Mouse (Mus musculus): ENCODE results near the gene Acat2. TPM values are rescaled to one million over a fixed set of nuclear protein-coding genes. Genes with fewer than 3 reads are reported as not detected.
"Not testable (repeated sequence)": the region's sequence is repeated elsewhere in the genome, so short reads cannot be mapped to it uniquely, and the experiment has no call there.

Acat2 gene
- polyA plus RNA-seq, 1 experiment from 2014 or later = 357 TPM

DNA sequence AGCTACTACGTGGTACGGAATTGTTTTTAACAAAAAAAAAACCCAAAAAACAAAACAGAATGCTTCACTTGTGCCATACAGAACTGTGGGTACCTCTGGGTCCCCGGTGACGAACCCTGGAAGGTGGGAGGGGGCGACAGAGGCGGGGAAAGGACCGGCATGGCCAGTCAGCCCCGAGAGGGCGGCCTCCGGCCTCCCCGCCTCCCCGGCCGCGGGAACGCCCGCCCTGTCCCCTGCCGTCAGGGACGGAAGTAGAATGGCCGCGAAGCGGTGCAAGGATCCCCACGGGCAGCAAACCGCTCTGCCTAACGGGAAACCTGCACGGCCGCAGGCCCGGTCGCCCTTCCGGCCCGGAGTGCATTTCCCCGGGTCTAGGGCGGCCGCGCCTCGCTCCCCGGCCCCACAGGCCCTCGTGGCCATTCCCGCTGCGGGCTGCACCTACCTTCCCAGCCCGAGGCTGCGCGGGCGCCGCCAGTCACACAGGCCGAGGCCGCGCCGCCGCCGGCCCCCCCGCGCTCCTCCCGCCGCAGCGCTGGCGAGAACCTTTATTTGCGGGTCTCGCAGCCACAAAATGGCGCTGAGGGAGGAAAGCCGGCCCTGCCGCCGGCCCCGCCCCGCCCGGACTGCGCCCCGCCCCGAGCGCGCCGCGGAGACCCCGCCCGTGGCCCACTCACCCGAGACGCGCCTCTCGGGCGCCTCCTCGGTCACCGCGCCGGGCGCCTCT, 31.2 kb upstream of the Acat2 start:
- Histone ChIP-seq H3K4me3 (peak overlapping the region; percentile 99), H3K4me1 (peaks cover 5% of the 10 kb centered on the region), H3K27ac (peak overlapping the region; percentile 100), H3K36me3 (peaks cover 23% of the 10 kb centered on the region), H3K9me3 (replicated peaks) (no peaks in the 10 kb centered on the region), H3K27me3 (ENCODE audit: low read depth, poor library complexity, severe bottlenecking) (no peaks in the 10 kb centered on the region)
- under 1% methylated on average over 80 of the region's 84 CpGs for WGBS
- peak; percentile 92 for DNase-seq (ENCODE audit: low spot score)

DNA sequence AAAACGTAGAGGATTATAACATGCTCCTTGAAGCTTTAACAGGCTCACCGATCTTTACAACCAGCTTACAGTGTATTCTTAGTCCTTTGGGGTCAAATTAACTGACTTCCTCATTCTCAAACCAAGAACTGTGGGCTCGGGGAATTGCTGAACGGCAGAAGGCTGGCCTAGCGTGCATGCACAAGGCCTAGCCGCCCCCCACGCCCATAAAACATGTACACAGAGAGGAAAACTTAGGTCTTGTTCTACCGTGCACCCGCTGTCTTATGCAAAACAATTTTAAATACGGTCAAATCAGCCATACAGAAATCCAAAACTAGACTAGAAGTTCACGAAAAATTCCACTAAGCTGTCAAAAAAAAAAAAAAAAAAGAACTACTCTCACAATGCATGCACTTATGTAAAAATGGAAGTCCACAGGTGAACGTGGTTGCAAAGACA, 30.7 kb upstream of the Acat2 start:
- no peaks in the 10 kb centered on the region for H3K27me3 ChIP-seq (ENCODE audit: low read depth, poor library complexity, severe bottlenecking)
- peaks cover 5% of the 10 kb centered on the region for H3K4me1 ChIP-seq
- DNase-seq (ENCODE audit: low spot score) = peak; percentile 40
- peak overlapping the region; percentile 100 for H3K27ac ChIP-seq
- peak overlapping the region; percentile 99 for H3K4me3 ChIP-seq
- no peaks in the 10 kb centered on the region for H3K9me3 ChIP-seq (replicated peaks)
- peaks cover 28% of the 10 kb centered on the region for H3K36me3 ChIP-seq
- 5% methylated on average over 12 of the region's 12 CpGs for WGBS

DNA sequence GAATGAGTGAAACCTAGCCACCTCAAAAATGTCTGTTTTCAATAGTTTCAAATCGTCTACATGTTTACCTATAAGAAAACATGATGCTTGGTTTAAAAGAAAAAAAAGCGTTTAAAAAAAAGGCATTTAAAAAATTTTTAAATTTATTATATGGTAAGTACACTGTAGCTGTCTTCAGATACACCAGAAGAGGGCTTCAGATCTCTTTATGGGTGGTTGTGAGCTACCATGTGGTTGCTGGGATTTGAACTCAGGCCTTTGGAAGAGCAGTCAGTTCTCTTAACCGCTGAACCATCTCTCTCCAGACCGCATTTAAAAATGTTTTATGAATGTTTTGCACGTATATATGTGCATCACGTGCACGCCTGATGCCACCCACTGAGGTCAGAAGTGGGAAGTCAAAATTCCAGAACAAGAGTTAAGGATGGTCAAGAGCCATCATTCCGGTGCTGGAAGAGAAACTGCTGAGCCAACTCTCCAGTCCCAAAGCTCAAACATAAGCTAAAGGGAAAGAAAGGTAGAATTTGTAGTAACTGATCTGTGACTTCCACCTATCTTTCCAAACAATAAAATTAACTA, 30.1 kb upstream of the Acat2 start:
- H3K27me3 ChIP-seq (ENCODE audit: low read depth, poor library complexity, severe bottlenecking) = no peaks in the 10 kb centered on the region
- peaks cover 33% of the 10 kb centered on the region for H3K36me3 ChIP-seq
- peaks cover 5% of the 10 kb centered on the region for H3K4me1 ChIP-seq
- H3K9me3 ChIP-seq (replicated peaks) = no peaks in the 10 kb centered on the region
- no peak for DNase-seq (ENCODE audit: low spot score)
- H3K27ac ChIP-seq = peak overlapping the region; percentile 100; the same call in 1 of the 2 replicates
- H3K4me3 ChIP-seq = peak overlapping the region; percentile 99
- WGBS = 76% methylated on average over 8 of the region's 8 CpGs

DNA sequence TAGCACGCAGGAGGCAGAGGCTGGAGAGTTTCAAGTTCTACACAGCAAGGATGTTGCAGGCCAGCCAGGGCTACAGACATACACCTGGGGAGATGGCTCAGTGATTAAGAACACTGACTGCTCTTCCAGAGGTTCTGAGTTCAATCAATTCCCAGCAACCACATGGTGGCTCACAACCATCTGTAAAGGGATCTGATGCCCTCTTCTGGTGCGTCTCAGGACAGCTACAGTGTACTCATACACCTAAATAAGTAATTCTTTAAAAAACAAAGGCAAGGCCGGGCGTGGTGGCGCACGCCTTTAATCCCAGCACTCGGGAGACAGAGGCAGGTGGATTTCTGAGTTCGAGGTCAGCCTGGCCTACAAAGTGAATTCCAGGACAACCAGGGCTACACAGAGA, 27.5 kb upstream of the Acat2 start:
- WGBS = over 99% methylated on average over 8 of the region's 8 CpGs
- H3K36me3 ChIP-seq = peaks cover 59% of the 10 kb centered on the region
- not testable (repeated sequence) for H3K27me3 ChIP-seq (ENCODE audit: low read depth, poor library complexity, severe bottlenecking)

DNA sequence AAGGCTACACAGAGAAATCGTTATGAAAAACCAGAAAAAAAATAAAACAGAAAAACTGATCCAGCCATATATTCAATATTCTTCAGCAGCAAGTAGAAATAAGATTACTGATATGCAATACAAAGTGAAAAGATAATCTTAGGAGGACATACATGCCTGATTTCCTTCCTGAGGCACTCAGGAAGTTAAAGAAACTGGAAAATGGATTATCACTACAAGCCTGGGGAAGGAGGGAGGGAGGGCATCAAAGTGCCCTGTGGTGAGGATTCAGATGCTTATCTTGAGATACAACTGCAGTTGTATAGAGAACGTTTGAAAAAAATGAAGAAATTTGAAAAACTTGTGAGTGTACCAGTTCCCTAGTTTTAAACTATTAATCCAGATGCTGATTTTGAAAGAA, 23.4 kb upstream of the Acat2 start:
- Histone ChIP-seq H3K36me3 (peaks cover 96% of the 10 kb centered on the region), H3K9me3 (replicated peaks) (no peaks in the 10 kb centered on the region), H3K4me3 (no peak overlapping the region), H3K27me3 (ENCODE audit: low read depth, poor library complexity, severe bottlenecking) (no peaks in the 10 kb centered on the region), H3K27ac (no peak overlapping the region), H3K4me1 (no peaks in the 10 kb centered on the region)
- no peak for DNase-seq (ENCODE audit: low spot score)
- 85% methylated on average over 2 of the region's 2 CpGs for WGBS

More for the DNA sequence above, 27.5 kb upstream of the Acat2 start:
- not testable (repeated sequence) for DNase-seq (ENCODE audit: low spot score); H3K4me3 ChIP-seq; H3K27ac ChIP-seq; H3K4me1 ChIP-seq; H3K9me3 ChIP-seq (replicated peaks)

DNA sequence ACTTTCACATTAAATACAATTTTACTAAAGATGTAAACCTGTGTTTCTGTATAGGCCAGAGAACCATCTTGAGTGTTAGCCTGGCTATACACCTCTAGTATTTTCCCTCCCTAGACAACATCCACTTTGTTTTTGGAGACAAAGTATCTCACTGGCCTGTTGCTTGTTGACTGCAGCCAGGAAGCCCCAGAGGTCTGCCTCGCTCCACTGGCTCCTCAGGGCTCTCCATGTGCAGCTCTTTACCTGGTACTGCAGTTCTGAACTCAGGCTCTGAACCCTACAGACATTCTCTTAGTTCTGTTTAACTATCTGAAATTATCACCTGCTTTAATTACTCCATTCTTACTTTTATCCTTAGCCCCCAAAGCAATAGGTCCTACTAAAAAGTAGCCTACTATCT, 18.0 kb upstream of the Acat2 start:
- Histone ChIP-seq H3K4me3 (no peak overlapping the region), H3K27ac (no peak overlapping the region), H3K27me3 (ENCODE audit: low read depth, poor library complexity, severe bottlenecking) (no peaks in the 10 kb centered on the region), H3K9me3 (replicated peaks) (no peaks in the 10 kb centered on the region), H3K36me3 (peaks cover 85% of the 10 kb centered on the region), H3K4me1 (no peaks in the 10 kb centered on the region)
- WGBS = 97% methylated on average over 1 of the region's 1 CpGs
- DNase-seq (ENCODE audit: low spot score) = no peak

DNA sequence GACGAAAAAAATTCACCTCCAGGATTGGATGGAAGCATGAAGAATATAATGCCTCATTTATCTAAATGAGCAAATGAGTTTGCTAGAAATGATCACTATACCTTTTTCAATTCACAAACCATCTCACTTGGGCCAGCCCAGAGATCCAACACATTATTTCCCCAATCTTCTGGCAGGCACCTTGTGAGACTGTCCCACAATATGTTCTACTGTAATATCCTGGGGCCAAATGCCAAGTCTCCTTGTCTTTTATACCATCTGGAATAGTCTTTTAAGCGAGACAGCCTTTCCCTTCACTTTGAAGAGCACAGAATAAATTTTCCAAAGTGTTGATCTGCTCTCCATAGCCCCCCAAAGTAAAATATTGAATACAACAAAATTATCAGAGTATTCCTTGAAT, 13.3 kb upstream of the Acat2 start:
- no peak overlapping the region for H3K27ac ChIP-seq
- H3K9me3 ChIP-seq (replicated peaks) = no peaks in the 10 kb centered on the region
- 88% methylated on average over 2 of the region's 2 CpGs for WGBS
- H3K27me3 ChIP-seq (ENCODE audit: low read depth, poor library complexity, severe bottlenecking) = no peaks in the 10 kb centered on the region
- DNase-seq (ENCODE audit: low spot score) = no peak
- H3K4me3 ChIP-seq = no peak overlapping the region
- H3K4me1 ChIP-seq = no peaks in the 10 kb centered on the region
- peaks cover 86% of the 10 kb centered on the region for H3K36me3 ChIP-seq

DNA sequence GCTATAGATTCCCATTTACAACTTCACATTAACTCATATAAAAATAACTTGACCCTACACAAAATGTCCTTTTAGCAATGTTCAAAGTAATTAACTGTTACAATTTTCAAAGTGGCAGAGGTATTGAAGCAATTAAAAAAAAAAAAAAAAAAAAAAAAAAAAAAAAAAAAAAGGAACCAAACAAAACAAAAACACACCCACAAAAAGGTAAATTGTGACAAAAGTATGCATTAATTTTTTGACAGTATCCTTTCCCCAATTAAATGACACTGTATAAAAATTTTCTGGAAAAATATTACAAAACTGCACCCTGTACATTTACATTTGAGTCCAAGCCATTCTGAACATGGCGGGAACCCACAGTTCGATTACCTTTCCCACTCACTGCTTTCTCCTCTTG, 6.6 kb upstream of the Acat2 start:
- H3K27ac ChIP-seq = no peak overlapping the region
- H3K9me3 ChIP-seq (replicated peaks) = no peaks in the 10 kb centered on the region
- 93% methylated on average over 2 of the region's 2 CpGs for WGBS
- H3K36me3 ChIP-seq = peaks cover 73% of the 10 kb centered on the region
- H3K27me3 ChIP-seq (ENCODE audit: low read depth, poor library complexity, severe bottlenecking) = no peaks in the 10 kb centered on the region
- no peak for DNase-seq (ENCODE audit: low spot score)
- H3K4me3 ChIP-seq = no peak overlapping the region
- H3K4me1 ChIP-seq = no peaks in the 10 kb centered on the region

DNA sequence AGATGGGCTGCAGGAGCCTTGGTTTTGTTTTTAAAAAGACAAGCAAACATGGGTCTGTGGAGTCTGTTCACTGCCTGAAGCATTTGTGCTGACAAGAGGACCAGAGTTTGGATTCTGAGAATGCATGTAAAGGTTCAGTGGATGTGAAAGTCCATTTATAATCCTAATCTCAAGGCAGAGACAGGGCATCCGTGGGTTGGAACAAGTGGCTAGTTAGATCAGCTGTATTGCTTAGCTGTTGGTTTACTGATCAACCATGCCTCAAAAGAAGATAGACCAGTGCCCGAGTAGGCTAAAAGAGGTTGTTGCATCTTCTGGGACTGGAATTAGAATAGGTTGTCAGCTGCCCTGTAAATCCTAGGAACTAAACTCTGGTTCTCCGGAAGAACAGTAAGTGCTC, 2.9 kb upstream of the Acat2 start:
- Histone ChIP-seq H3K4me3 (no peak overlapping the region), H3K36me3 (peaks cover 40% of the 10 kb centered on the region), H3K27me3 (ENCODE audit: low read depth, poor library complexity, severe bottlenecking) (no peaks in the 10 kb centered on the region), H3K4me1 (peaks cover 7% of the 10 kb centered on the region), H3K27ac (no peak overlapping the region), H3K9me3 (replicated peaks) (no peaks in the 10 kb centered on the region)
- no peak for DNase-seq (ENCODE audit: low spot score)
- 88% methylated on average over 3 of the region's 3 CpGs for WGBS

DNA sequence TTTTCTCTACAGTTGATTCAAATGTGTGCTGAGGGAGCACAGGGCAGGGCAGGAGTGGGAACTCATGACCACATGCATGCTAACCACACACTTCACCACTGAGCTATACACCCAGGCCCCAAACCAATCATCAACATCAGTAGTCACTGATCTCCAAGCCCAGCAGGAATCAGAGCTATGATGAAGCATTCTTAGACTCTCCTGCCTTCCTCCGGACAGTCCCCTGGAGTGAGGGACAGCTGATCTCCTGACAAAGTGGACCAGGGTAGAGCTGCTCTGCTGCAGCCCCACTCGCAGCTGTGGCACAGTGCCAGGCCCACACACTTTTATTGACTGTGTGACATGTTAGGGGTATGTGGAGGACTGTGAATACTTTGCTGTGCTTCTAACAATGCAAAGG, 1.2 kb downstream of the Acat2 start:
- not testable (repeated sequence) for H3K27me3 ChIP-seq (ENCODE audit: low read depth, poor library complexity, severe bottlenecking); H3K4me1 ChIP-seq; DNase-seq (ENCODE audit: low spot score); H3K4me3 ChIP-seq; H3K9me3 ChIP-seq (replicated peaks); H3K27ac ChIP-seq
- H3K36me3 ChIP-seq = peaks cover 26% of the 10 kb centered on the region
- WGBS = 85% methylated on average over 1 of the region's 2 CpGs

DNA sequence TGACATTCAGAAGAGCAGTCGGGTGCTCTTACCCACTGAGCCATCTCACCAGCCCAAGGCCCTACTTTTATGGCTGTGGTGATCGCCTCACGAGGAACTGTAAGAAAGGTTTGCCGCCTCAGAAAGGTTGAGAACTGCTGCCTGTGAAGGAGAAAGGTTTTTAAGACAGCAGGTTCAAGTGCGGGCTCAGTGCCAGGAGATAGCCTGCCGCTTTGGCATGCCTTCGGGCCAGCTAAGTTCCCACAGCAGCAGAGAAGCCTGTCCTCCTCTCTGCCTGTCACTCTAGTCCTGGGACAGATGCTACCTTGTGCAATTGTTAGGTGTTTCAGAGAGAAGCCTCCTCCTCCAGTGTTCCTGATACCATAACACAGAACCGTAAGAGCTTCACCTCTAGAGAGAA, 3.9 kb downstream of the Acat2 start:
- H3K9me3 ChIP-seq (replicated peaks) = no peaks in the 10 kb centered on the region
- H3K4me1 ChIP-seq = peaks cover 7% of the 10 kb centered on the region
- H3K27me3 ChIP-seq (ENCODE audit: low read depth, poor library complexity, severe bottlenecking) = no peaks in the 10 kb centered on the region
- H3K36me3 ChIP-seq = peaks cover 48% of the 10 kb centered on the region
- H3K27ac ChIP-seq = no peak overlapping the region
- DNase-seq (ENCODE audit: low spot score) = no peak
- H3K4me3 ChIP-seq = no peak overlapping the region
- WGBS = 94% methylated on average over 8 of the region's 8 CpGs

DNA sequence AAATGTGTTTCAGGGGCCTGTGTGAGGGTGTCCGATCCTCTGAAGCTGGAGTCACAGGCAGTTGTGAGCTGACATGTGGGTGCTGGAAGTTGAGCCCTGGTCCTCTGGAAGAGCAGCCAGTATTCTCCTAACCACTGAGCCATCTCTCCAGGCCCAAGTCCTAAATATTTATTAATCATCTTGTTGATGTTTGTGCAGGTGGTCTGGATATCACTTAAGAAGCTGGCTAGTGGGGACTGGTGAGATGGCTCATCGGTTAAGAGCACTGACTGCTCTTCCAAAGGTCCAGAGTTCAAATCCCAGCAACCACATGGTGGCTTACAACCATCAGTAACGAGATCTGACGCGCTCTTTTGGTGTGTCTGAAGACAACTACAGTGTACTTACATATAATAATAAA, 10.9 kb downstream of the Acat2 start:
- 92% methylated on average over 5 of the region's 5 CpGs for WGBS
- no peaks in the 10 kb centered on the region for H3K9me3 ChIP-seq (replicated peaks)
- no peak overlapping the region for H3K27ac ChIP-seq
- H3K4me1 ChIP-seq = no peaks in the 10 kb centered on the region
- no peak overlapping the region for H3K4me3 ChIP-seq
- H3K27me3 ChIP-seq (ENCODE audit: low read depth, poor library complexity, severe bottlenecking) = no peaks in the 10 kb centered on the region
- H3K36me3 ChIP-seq = peaks cover 80% of the 10 kb centered on the region
- DNase-seq (ENCODE audit: low spot score) = no peak

DNA sequence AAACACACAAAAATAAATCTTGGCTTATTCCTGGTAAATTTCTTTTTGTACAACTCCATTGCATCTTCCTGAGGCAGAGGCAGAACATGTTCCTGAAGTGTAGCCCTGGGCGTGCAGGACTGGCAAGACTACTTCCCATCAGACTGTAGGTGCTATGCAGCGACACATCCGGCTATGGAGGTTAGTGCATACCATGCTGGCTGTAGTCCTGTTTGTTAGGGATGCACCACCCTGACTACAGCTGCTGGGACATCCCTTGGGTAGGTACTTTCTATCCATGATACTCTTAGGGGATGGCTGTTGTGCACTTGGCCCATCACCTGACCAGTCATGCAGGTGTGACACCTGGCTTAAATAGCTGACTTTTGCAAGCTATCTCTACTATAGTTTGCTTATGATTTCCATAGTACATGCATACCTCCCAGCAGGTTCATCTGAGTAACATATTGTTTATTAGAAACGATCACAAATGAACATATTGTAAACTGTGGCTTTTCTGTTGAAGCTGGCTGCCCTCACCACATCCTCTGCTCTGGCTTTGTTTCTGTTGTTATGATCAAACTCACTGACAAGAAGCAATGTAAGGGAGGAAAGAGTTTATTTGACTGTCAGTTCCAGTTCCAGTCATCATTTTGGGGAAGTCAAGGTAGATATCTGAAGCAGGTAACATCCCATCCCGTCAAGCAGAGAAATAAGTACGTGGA, 17.9 kb downstream of the Acat2 start:
- WGBS = 94% methylated on average over 6 of the region's 6 CpGs
- Histone ChIP-seq H3K27ac (no peak overlapping the region), H3K4me3 (no peak overlapping the region), H3K9me3 (replicated peaks) (no peaks in the 10 kb centered on the region), H3K4me1 (peaks cover 7% of the 10 kb centered on the region), H3K36me3 (peaks cover 51% of the 10 kb centered on the region), H3K27me3 (ENCODE audit: low read depth, poor library complexity, severe bottlenecking) (no peaks in the 10 kb centered on the region)
- no peak for DNase-seq (ENCODE audit: low spot score)
